ENCODE assay signal across 26 mouse cellular contexts in genomic region chr3:127250930-127251329, GRCm38 (mm10).
"Had no signal": no experiment of that assay in that cellular context is flagged by ENCODE, and none has a peak within 500 bp of the region (broad histone marks: within the 10 kb centered on the region; RNA-seq: fewer than 3 reads in every experiment).

No protein-coding gene starts in this region.

- H3K27ac ChIP-seq: gastrocnemius, adult 2 months; heart, embryonic 13.5 days; heart, embryonic 15.5 days; hindbrain, embryonic 13.5 days; hindbrain, embryonic 15.5 days; hindbrain, postnatal 0 days; kidney, embryonic 15.5 days; kidney, postnatal 0 days; layer of hippocampus, adult 2 months; limb, embryonic 13.5 days; limb, embryonic 15.5 days; liver, embryonic 13.5 days had no signal

- DNase-seq: gastrocnemius, adult 2 months; gastrocnemius, postnatal 10 days; gastrocnemius, postnatal 25 days; heart, adult 18-20 months; heart, postnatal 14 days; heart, postnatal 36 days; kidney, adult 11 months; kidney, adult 2 months; kidney, adult 9 months; kidney, postnatal 14 days; kidney, postnatal 36 days; layer of hippocampus, postnatal 36 days; left cerebral cortex, postnatal 4 days; liver, embryonic 13.5 days had no signal

- H3K4me2 ChIP-seq: heart, embryonic 11.5 days; heart, embryonic 13.5 days; heart, embryonic 15.5 days; hindbrain, embryonic 13.5 days; hindbrain, embryonic 15.5 days; kidney, embryonic 15.5 days; limb, embryonic 13.5 days; limb, embryonic 15.5 days; liver, embryonic 13.5 days had no signal

- H3K36me3 ChIP-seq: heart, embryonic 13.5 days; heart, embryonic 15.5 days; hindbrain, embryonic 13.5 days; hindbrain, embryonic 15.5 days; kidney, embryonic 15.5 days; limb, embryonic 13.5 days; limb, embryonic 15.5 days; liver, embryonic 13.5 days had no signal

- H3K27me3 ChIP-seq: heart, embryonic 13.5 days; heart, embryonic 15.5 days; hindbrain, embryonic 13.5 days; hindbrain, embryonic 15.5 days; kidney, embryonic 15.5 days; limb, embryonic 13.5 days; limb, embryonic 15.5 days; liver, embryonic 13.5 days had no signal

- H3K4me3 ChIP-seq: gastrocnemius, adult 2 months; heart, embryonic 13.5 days; heart, embryonic 15.5 days; hindbrain, embryonic 13.5 days; hindbrain, embryonic 15.5 days; kidney, embryonic 15.5 days; layer of hippocampus, adult 2 months; limb, embryonic 13.5 days; limb, embryonic 15.5 days; liver, embryonic 13.5 days had no signal

- H3K9me3 ChIP-seq: heart, embryonic 13.5 days; heart, embryonic 15.5 days; hindbrain, embryonic 13.5 days; hindbrain, embryonic 15.5 days; kidney, embryonic 15.5 days; limb, embryonic 13.5 days; limb, embryonic 15.5 days; liver, embryonic 13.5 days had no signal

- H3K4me1 ChIP-seq: heart, embryonic 15.5 days; hindbrain, embryonic 15.5 days; limb, embryonic 13.5 days; limb, embryonic 15.5 days; liver, embryonic 13.5 days had no signal

- H3K9ac ChIP-seq: heart, embryonic 13.5 days; heart, embryonic 15.5 days; hindbrain, embryonic 13.5 days; hindbrain, embryonic 15.5 days; kidney, embryonic 15.5 days; limb, embryonic 13.5 days; limb, embryonic 15.5 days; liver, embryonic 13.5 days had no signal

- ATAC-seq: hindbrain, postnatal 0 days; intestine, embryonic 16.5 days had no signal
